Mouse (Mus musculus): ENCODE data around the gene Nsun7. TPM values are rescaled to one million over a fixed set of nuclear protein-coding genes. Genes with fewer than 3 reads are reported as not detected.

Nsun7 gene
- polyA plus RNA-seq, 1 experiment from 2014 or later: 0.24 TPM

GRCm38 (mm10) chr5:66279650-66280049, 20.0 kb downstream of the Nsun7 start:
- no peak for ATAC-seq (ENCODE audit: insufficient number of reproducible peaks, insufficient read depth, low FRiP score, low read depth)
- H3K4me3 ChIP-seq (ENCODE audit: control insufficient read depth in 1 of 2, insufficient read depth in 1 of 2, low read depth in 1 of 2, low read length in 2 of 2): no peak overlapping the region
- H3K27ac ChIP-seq (replicated peaks in 1 of 2; ENCODE audit: control insufficient read depth in 1 of 2, insufficient read depth in 1 of 2, low read depth in 2 of 2, low read length in 2 of 2): no peak overlapping the region
- H3K4me2 ChIP-seq (ENCODE audit: low read length): no peak overlapping the region
- H3K4me1 ChIP-seq (ENCODE audit: control insufficient read depth in 2 of 2, insufficient read depth in 2 of 2, low read length in 2 of 2): no peaks in the 10 kb centered on the region
- WGBS: 63% methylated on average over 2 of the region's 2 CpGs
- H3K9me3 ChIP-seq (ENCODE audit: control insufficient read depth, low read length): no peaks in the 10 kb centered on the region
- H3K36me3 ChIP-seq (ENCODE audit: control insufficient read depth, insufficient read depth, low read length): no peaks in the 10 kb centered on the region
- no peak overlapping the region for H3K9ac ChIP-seq (ENCODE audit: low read length)
- no peaks in the 10 kb centered on the region for H3K27me3 ChIP-seq (ENCODE audit: control insufficient read depth, insufficient read depth, low read length)

GRCm38 (mm10) chr5:66280742-66281141, 21.0 kb downstream of the Nsun7 start:
- Histone ChIP-seq H3K9me3 (ENCODE audit: control insufficient read depth, low read length) (0 out of 2 replicates have a peak, but pooled peaks cover 2% of the 10 kb centered on the region), H3K4me1 (ENCODE audit: control insufficient read depth in 2 of 2, insufficient read depth in 2 of 2, low read length in 2 of 2) (no peaks in the 10 kb centered on the region), H3K9ac (ENCODE audit: low read length) (no peak overlapping the region), H3K36me3 (ENCODE audit: control insufficient read depth, insufficient read depth, low read length) (no peaks in the 10 kb centered on the region), H3K4me2 (ENCODE audit: low read length) (no peak overlapping the region), H3K27me3 (ENCODE audit: control insufficient read depth, insufficient read depth, low read length) (no peaks in the 10 kb centered on the region), H3K4me3 (ENCODE audit: control insufficient read depth in 1 of 2, insufficient read depth in 1 of 2, low read depth in 1 of 2, low read length in 2 of 2) (no peak overlapping the region), H3K27ac (replicated peaks in 1 of 2; ENCODE audit: control insufficient read depth in 1 of 2, insufficient read depth in 1 of 2, low read depth in 2 of 2, low read length in 2 of 2) (no peak overlapping the region)
- no peak for ATAC-seq (ENCODE audit: insufficient number of reproducible peaks, insufficient read depth, low FRiP score, low read depth)
- WGBS: 70% methylated on average over 6 of the region's 6 CpGs

- no peaks in the 10 kb centered on the region for H3K4me1 ChIP-seq (ENCODE audit: control insufficient read depth in 2 of 2, insufficient read depth in 2 of 2, low read length in 2 of 2)
- no peaks in the 10 kb centered on the region for H3K27me3 ChIP-seq (ENCODE audit: control insufficient read depth, insufficient read depth, low read length)
- no peaks in the 10 kb centered on the region for H3K9me3 ChIP-seq (ENCODE audit: control insufficient read depth, low read length)
- H3K27ac ChIP-seq (replicated peaks in 1 of 2; ENCODE audit: control insufficient read depth in 1 of 2, insufficient read depth in 1 of 2, low read depth in 2 of 2, low read length in 2 of 2): no peak overlapping the region
- no peak for ATAC-seq (ENCODE audit: insufficient number of reproducible peaks, insufficient read depth, low FRiP score, low read depth)
- 72% methylated on average over 11 of the region's 11 CpGs for WGBS
- H3K9ac ChIP-seq (ENCODE audit: low read length): no peak overlapping the region
- H3K36me3 ChIP-seq (ENCODE audit: control insufficient read depth, insufficient read depth, low read length): 0 out of 2 replicates have a peak, but pooled peaks cover 1% of the 10 kb centered on the region
- no peak overlapping the region for H3K4me3 ChIP-seq (ENCODE audit: control insufficient read depth in 1 of 2, insufficient read depth in 1 of 2, low read depth in 1 of 2, low read length in 2 of 2)
- no peak overlapping the region for H3K4me2 ChIP-seq (ENCODE audit: low read length)
Observed at GRCm38 (mm10) chr5:66294106-66294625, 34.5 kb downstream of the Nsun7 start.

GRCm38 (mm10) chr5:66294952-66295351, 35.3 kb downstream of the Nsun7 start:
- no peak for ATAC-seq (ENCODE audit: insufficient number of reproducible peaks, insufficient read depth, low FRiP score, low read depth)
- Histone ChIP-seq H3K27ac (replicated peaks in 1 of 2; ENCODE audit: control insufficient read depth in 1 of 2, insufficient read depth in 1 of 2, low read depth in 2 of 2, low read length in 2 of 2) (no peak overlapping the region), H3K4me1 (ENCODE audit: control insufficient read depth in 2 of 2, insufficient read depth in 2 of 2, low read length in 2 of 2) (no peaks in the 10 kb centered on the region), H3K36me3 (ENCODE audit: control insufficient read depth, insufficient read depth, low read length) (0 out of 2 replicates have a peak, but pooled peaks cover 7% of the 10 kb centered on the region), H3K4me2 (ENCODE audit: low read length) (no peak overlapping the region), H3K9me3 (ENCODE audit: control insufficient read depth, low read length) (no peaks in the 10 kb centered on the region), H3K27me3 (ENCODE audit: control insufficient read depth, insufficient read depth, low read length) (no peaks in the 10 kb centered on the region), H3K9ac (ENCODE audit: low read length) (no peak overlapping the region), H3K4me3 (ENCODE audit: control insufficient read depth in 1 of 2, insufficient read depth in 1 of 2, low read depth in 1 of 2, low read length in 2 of 2) (no peak overlapping the region)
- WGBS: 83% methylated on average over 4 of the region's 4 CpGs

- H3K36me3 ChIP-seq (ENCODE audit: control insufficient read depth, insufficient read depth, low read length): 0 out of 2 replicates have a peak, but pooled peaks cover 10% of the 10 kb centered on the region
- no peak overlapping the region for H3K27ac ChIP-seq (replicated peaks in 1 of 2; ENCODE audit: control insufficient read depth in 1 of 2, insufficient read depth in 1 of 2, low read depth in 2 of 2, low read length in 2 of 2)
- WGBS: 89% methylated on average over 5 of the region's 5 CpGs
- no peak overlapping the region for H3K4me2 ChIP-seq (ENCODE audit: low read length)
- no peaks in the 10 kb centered on the region for H3K27me3 ChIP-seq (ENCODE audit: control insufficient read depth, insufficient read depth, low read length)
- no peak overlapping the region for H3K9ac ChIP-seq (ENCODE audit: low read length)
- no peak for ATAC-seq (ENCODE audit: insufficient number of reproducible peaks, insufficient read depth, low FRiP score, low read depth)
- no peaks in the 10 kb centered on the region for H3K9me3 ChIP-seq (ENCODE audit: control insufficient read depth, low read length)
- no peak overlapping the region for H3K4me3 ChIP-seq (ENCODE audit: control insufficient read depth in 1 of 2, insufficient read depth in 1 of 2, low read depth in 1 of 2, low read length in 2 of 2)
- H3K4me1 ChIP-seq (ENCODE audit: control insufficient read depth in 2 of 2, insufficient read depth in 2 of 2, low read length in 2 of 2): no peaks in the 10 kb centered on the region
Observed at GRCm38 (mm10) chr5:66296116-66296515, 36.4 kb downstream of the Nsun7 start.

GRCm38 (mm10) chr5:66298856-66299255, 39.2 kb downstream of the Nsun7 start:
- no peak overlapping the region for H3K4me2 ChIP-seq (ENCODE audit: low read length)
- peaks cover 26% of the 10 kb centered on the region for H3K36me3 ChIP-seq (ENCODE audit: control insufficient read depth, insufficient read depth, low read length)
- H3K9ac ChIP-seq (ENCODE audit: low read length): no peak overlapping the region
- no peak for ATAC-seq (ENCODE audit: insufficient number of reproducible peaks, insufficient read depth, low FRiP score, low read depth)
- H3K9me3 ChIP-seq (ENCODE audit: control insufficient read depth, low read length): no peaks in the 10 kb centered on the region
- H3K27ac ChIP-seq (replicated peaks in 1 of 2; ENCODE audit: control insufficient read depth in 1 of 2, insufficient read depth in 1 of 2, low read depth in 2 of 2, low read length in 2 of 2): no peak overlapping the region
- 92% methylated on average over 6 of the region's 6 CpGs for WGBS
- no peak overlapping the region for H3K4me3 ChIP-seq (ENCODE audit: control insufficient read depth in 1 of 2, insufficient read depth in 1 of 2, low read depth in 1 of 2, low read length in 2 of 2)
- H3K4me1 ChIP-seq (ENCODE audit: control insufficient read depth in 2 of 2, insufficient read depth in 2 of 2, low read length in 2 of 2): no peaks in the 10 kb centered on the region
- H3K27me3 ChIP-seq (ENCODE audit: control insufficient read depth, insufficient read depth, low read length): no peaks in the 10 kb centered on the region

GRCm38 (mm10) chr5:66300576-66300975, 40.9 kb downstream of the Nsun7 start:
- Histone ChIP-seq H3K9ac (ENCODE audit: low read length) (no peak overlapping the region), H3K4me3 (ENCODE audit: control insufficient read depth in 1 of 2, insufficient read depth in 1 of 2, low read depth in 1 of 2, low read length in 2 of 2) (no peak overlapping the region), H3K27ac (replicated peaks in 1 of 2; ENCODE audit: control insufficient read depth in 1 of 2, insufficient read depth in 1 of 2, low read depth in 2 of 2, low read length in 2 of 2) (no peak overlapping the region), H3K4me2 (ENCODE audit: low read length) (no peak overlapping the region), H3K27me3 (ENCODE audit: control insufficient read depth, insufficient read depth, low read length) (no peaks in the 10 kb centered on the region), H3K36me3 (ENCODE audit: control insufficient read depth, insufficient read depth, low read length) (peaks cover 27% of the 10 kb centered on the region), H3K4me1 (ENCODE audit: control insufficient read depth in 2 of 2, insufficient read depth in 2 of 2, low read length in 2 of 2) (no peaks in the 10 kb centered on the region), H3K9me3 (ENCODE audit: control insufficient read depth, low read length) (no peaks in the 10 kb centered on the region)
- ATAC-seq (ENCODE audit: insufficient number of reproducible peaks, insufficient read depth, low FRiP score, low read depth): no peak
- 64% methylated on average over 13 of the region's 13 CpGs for WGBS

All from heart, embryonic 14.5 days (tissue).